Mouse (Mus musculus) kidney, adult 10 weeks (tissue): ENCODE data around the gene Wdr82. TPM values are rescaled to one million over a fixed set of nuclear protein-coding genes. Genes with fewer than 3 reads are reported as not detected.

Source experiments
- polyA plus RNA-seq: library from polyadenylated mRNA; stranded (reverse); fragments of 350-450 nt; fragmentation: Illumina TruSeq; extraction: RNeasy Lipid Tissue Mini Kit (QIAGEN cat#74804); gene quantifications from one replicate; pipeline ENCODE4 v1.2.3, GENCODE M21; 2014; ENCODE audit warnings: low read depth, low replicate concordance

Gene Wdr82
- 78.0 TPM for polyA plus RNA-seq

DNA sequence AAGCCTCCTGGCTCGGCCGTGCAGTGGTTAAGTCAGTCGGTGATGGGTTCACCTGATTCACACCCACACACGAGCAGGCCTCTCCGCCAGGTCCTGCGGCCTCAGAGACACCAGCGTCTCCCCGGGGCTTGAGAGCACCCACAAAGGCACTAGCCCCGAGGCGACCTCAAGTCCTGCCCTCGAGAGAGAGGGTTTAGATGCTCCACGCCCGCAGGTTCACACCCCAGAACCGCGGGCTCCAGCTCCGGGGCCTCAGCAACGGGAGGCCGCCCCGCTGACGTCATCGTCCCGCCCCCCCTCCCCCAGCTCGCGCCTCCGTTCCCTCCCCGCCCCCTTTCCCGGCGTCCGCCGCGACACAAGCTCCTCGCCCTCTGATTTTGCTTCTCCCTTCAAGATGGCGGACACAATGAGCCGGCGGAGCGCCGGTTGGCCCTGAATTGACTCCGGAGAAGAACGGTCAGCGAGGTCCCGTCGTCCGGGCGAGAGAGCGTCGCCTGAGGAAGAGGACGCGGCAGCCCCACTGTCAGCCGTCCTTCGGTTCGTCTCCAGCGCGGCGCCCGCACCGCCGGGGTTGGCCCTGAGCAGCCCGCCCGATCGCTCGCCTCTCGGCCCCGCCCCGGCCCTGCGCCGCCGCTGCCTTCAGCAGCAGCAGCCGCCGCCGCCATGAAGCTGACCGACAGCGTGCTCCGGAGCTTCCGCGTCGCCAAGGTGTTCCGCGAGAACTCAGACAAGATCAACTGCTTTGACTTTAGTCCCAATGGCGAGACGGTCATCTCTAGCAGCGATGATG is at the start of gene Wdr82:
Wdr82 (plus strand) TSS at position 373 of the 790 bp plus-strand sequence.

DNA sequence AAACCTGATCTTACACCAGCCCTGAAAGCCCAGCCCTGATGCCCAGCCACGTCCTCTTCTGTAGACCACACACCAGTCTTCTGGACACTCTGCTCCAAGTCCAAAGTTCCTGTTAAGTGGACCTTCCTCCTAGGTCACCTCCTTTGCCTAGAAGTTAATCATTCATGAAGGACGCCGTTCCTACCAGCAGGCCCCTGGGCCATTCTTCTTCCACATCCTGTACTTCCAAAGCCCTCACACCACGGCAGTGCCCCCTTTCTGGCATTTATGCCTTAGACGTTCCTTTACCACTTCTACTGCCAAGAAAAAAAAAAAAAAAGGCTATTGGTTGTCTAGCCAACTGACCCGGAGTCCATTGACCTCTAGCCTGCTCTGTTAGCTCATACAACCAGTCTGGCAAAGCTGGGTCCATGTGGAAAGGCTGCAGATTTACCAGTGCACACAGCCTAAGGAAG is 12.7 kb upstream of the Wdr82 start, which contains the start of gene Glyctk:
Glyctk (minus strand) TSS at position 102 of the 455 bp plus-strand sequence.

DNA sequence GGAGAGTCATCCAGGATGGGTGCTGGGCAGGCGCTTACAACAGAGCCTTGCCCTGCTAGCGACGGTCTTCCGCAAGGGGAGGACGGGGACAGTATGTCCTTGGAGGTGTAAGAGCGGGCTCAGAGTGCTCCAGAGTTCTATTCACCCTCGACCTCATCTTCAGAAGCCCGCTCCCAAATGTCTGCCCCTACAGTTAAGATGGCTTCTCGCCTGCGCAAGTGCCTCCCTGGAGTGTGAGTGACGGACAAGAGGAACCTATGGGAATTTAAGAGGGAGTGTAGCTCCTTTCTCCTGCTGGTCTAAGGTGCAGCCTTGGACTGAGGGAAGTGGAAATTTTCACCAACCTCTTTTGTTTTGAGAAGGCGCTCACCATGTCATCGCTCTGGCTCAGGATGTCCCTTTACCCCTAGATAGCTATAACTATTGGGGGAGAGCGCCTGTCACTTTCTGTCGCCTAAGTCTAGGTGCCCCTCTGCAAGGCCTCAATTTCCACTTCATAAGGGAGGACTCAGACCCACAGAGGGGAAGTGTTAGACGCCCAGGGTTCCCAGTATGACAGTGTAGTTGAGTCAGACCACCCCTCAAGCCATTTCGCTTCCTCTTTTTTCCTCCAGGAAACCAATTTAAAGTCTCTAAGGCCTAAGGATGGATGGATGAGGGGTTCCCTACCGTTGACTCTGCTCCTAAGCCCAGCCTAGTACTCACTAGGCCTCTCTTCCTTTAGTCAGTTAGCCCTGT is 29.0 kb downstream of the Wdr82 start, which contains the start of gene Ppm1m:
Ppm1m (minus strand) TSS at position 212 of the 738 bp plus-strand sequence.

DNA sequence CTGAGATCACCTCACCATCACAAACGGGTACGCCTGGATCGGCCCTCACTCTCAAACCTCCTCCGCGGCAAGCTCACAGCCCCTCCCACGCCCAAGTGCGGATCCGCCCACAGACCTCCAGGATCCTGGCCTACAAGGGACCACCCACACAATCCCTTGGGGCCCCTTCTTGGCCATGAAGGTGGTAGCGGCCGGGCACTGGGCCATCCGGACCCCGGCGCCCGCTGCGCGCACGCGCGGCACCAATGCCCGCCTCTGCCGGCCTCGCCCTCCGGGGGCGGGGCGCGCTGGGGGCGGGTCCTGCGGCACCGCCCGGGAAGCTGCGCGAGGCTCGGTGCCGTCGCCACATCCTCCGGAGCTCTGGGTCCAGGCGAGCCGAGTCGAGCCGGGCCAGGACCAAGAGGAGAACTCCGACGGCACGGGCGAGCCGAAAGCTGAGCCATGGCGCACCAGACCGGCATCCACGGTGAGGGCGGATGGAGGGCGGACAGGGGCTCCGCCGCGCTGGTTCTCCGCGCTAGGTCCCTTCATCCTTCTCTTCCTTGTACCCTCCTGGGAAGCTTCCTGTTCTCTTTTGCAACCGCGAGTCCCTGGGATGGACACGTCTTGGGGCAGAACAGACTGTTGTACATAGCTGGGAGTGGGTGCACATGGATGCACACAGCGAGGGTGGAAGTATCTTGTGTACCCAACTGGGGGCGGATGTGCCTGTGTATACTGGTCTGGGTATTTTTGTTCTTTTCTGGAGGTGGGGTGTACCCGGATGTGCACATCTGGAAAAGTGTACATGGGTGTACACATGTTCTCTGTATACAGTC is 32.3 kb downstream of the Wdr82 start, which contains the start of gene Twf2:
Twf2 (plus strand) TSS at position 290 of the 818 bp plus-strand sequence.

DNA sequence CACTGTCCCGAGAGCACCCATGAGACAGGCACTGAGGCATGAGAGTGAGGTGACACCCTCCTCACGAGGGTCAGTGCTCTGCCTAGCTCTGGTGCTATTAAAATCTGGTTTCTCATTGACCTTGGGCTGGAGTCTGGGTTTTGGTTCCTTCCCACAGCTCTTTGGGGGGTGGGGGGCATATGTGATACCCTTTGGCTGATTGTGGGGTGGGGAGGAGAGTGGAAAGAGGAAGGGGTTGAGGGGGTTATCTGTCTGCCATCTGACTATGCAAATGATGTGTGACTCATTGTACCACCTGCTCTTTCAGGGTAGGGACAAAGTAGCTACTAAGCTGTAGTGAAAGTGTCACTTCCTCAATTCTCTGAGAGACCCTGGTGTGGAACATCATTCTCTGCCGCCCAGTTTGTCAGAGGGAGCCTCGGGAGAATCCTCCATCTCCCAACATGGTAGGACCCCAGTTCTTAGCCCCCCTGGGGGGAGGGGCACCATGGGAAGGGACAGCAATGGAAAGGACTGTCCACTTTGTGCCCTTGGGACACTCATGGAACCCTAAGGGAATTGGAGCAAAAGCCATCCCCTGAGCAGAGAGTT is 51.6 kb downstream of the Wdr82 start, which contains the start of gene Tlr9:
Tlr9 (plus strand) TSS at position 338 of the 591 bp plus-strand sequence.

Other genes with a start within 250 kb of the Wdr82 start
- gene Col6a5, start 210.3 kb upstream of the Wdr82 start, polyA plus RNA-seq, result 0.08 TPM
- not detected for gene Col6a4, start 74.1 kb upstream of the Wdr82 start, polyA plus RNA-seq
- gene Glyctk, start 12.8 kb upstream of the Wdr82 start, polyA plus RNA-seq, result 12.8 TPM
- 1.5 TPM for gene Ppm1m, start 28.8 kb downstream of the Wdr82 start, polyA plus RNA-seq
- not detected for gene Twf2, start 32.2 kb downstream of the Wdr82 start, polyA plus RNA-seq
- gene Tlr9, start 51.7 kb downstream of the Wdr82 start, polyA plus RNA-seq, result not detected
- gene Alas1, start 77.7 kb downstream of the Wdr82 start, polyA plus RNA-seq, result 43.8 TPM
- not detected for gene Poc1a, start 110.1 kb downstream of the Wdr82 start, polyA plus RNA-seq
- gene Dusp7, start 197.7 kb downstream of the Wdr82 start, polyA plus RNA-seq, result 14.0 TPM